Mouse (Mus musculus) limb, embryonic 14.5 days (tissue): ENCODE data around the gene Stk17b. TPM values are rescaled to one million over a fixed set of nuclear protein-coding genes. Genes with fewer than 3 reads are reported as not detected.

Experiments
- ATAC-seq: fragments of 200-750 bp; cut with Nextera tagmentation; 2 replicates; pipeline ENCODE4 v1.8.0; 2017; ENCODE audit warnings: low read depth, moderate number of reproducible peaks, moderate TSS enrichment; ENCODE audit not compliant: low FRiP score
- DNase-seq: peaks from one replicate; pipeline ENCODE4 v3.0.0-alpha.2; 2015; ENCODE audit warnings: low spot score
- H3K27ac ChIP-seq: fragments of 300-500 bp; sonication (generic); replicated peaks from 2 replicates; pipeline ENCODE4 v1.5.1; 2014; ENCODE audit warnings: low read depth, mild to moderate bottlenecking, low read length, moderate library complexity, mixed read lengths
- H3K27me3 ChIP-seq: fragments of 300-500 bp; sonication (generic); 2 replicates; pipeline ENCODE4 v1.6.1; 2014; ENCODE audit warnings: low read length, mixed read lengths; ENCODE audit not compliant: control insufficient read depth, insufficient read depth
- H3K36me3 ChIP-seq: fragments of 300-500 bp; sonication (generic); 2 replicates; pipeline ENCODE4 v1.6.1; 2014; ENCODE audit warnings: mild to moderate bottlenecking, low read length, moderate library complexity, mixed read lengths; ENCODE audit not compliant: control insufficient read depth, insufficient read depth
- H3K4me1 ChIP-seq: fragments of 300-500 bp; sonication (generic); 2 replicates; pipeline ENCODE4 v1.6.1; 2014; ENCODE audit warnings: antibody characterized with exemption, low read length, mixed read lengths; ENCODE audit not compliant: control insufficient read depth, insufficient read depth
- H3K4me2 ChIP-seq: fragments of 300-500 bp; sonication (generic); replicated peaks from 2 replicates; pipeline ENCODE4 v1.6.1; 2014; ENCODE audit warnings: low read depth, mild to moderate bottlenecking, low read length, moderate library complexity; ENCODE audit not compliant: severe bottlenecking
- H3K4me3 ChIP-seq: fragments of 300-500 bp; sonication (generic); replicated peaks from 2 replicates; pipeline ENCODE4 v1.5.1; 2014; ENCODE audit warnings: low read length
- H3K9ac ChIP-seq: fragments of 300-500 bp; sonication (generic); 2 replicates; pipeline ENCODE4 v1.6.1; 2014; ENCODE audit warnings: mild to moderate bottlenecking, low read depth, low read length, moderate library complexity; ENCODE audit not compliant: severe bottlenecking
- H3K9me3 ChIP-seq: fragments of 300-500 bp; sonication (generic); 2 replicates; pipeline ENCODE4 v1.6.1; 2016; ENCODE audit warnings: low read length; ENCODE audit not compliant: control insufficient read depth
- POLR2A ChIP-seq: fragments of 200-500 bp; IDR thresholded peaks from 2 replicates; pipeline ENCODE4 v1.8.0; 2012; ENCODE audit warnings: inconsistent platforms, mild to moderate bottlenecking, moderate library complexity, borderline replicate concordance; ENCODE audit not compliant: insufficient read depth, insufficient read length; ENCODE audit errors: extremely low read depth
- WGBS: fragments of 180-500 bp; shearing (Covaris S2); extraction: QIAGEN DNeasy Blood & Tissue Kit; methylation state at CpG from one replicate; pipeline ENCODE4 v1.1.7; 2014; 5-methylcytosine and 5-hydroxymethylcytosine counted together
- polyA plus RNA-seq, 2 experiments: library from polyadenylated mRNA; depleted of rRNA in 1 of 2; stranded (reverse) in 1 of 2; unstranded in 1 of 2; fragments of >200 nt; fragmentation: Nextera tagmentation in 1 of 2; extraction: Ambion mirVana in 1 of 2; gene quantifications; 2 replicates each; pipeline versions ENCODE4 v1.2.1 to v1.2.3; 2012 to 2014

The Stk17b gene
- polyA plus RNA-seq (2012; rRNA removed) (6.2 and 6.4 TPM in 2 replicates), polyA plus RNA-seq (2014; fragmentation: Nextera tagmentation; extraction: Ambion mirVana) (14.7 and 15.0 TPM in 2 replicates)

- H3K4me3 ChIP-seq: peak within 1 kb of the TSS; percentile 89
- 2% methylated on average over 45 of the region's 81 CpGs for WGBS
- no peaks in the 10 kb centered on the region for H3K27me3 ChIP-seq
- no peaks in the 10 kb centered on the region; the same call in 1 of the 2 replicates for H3K4me1 ChIP-seq
- no peaks in the 10 kb centered on the region for H3K9me3 ChIP-seq
- H3K4me2 ChIP-seq: peak within 1 kb of the TSS; percentile 68
- DNase-seq (peak; percentile 91), ATAC-seq (peak; percentile 98)
- TF ChIP-seq POLR2A: peak; percentile 32; the same call in 1 of the 2 replicates
- no peaks in the 10 kb centered on the region for H3K36me3 ChIP-seq
- H3K27ac ChIP-seq: peak within 1 kb of the TSS; percentile 71
- peak within 1 kb of the TSS; percentile 81 for H3K9ac ChIP-seq
These were observed at the start of gene Stk17b for GRCm38 (mm10) chr1:53784721-53785418. Stk17b (minus strand) TSS chr1:53785224.

DNA sequence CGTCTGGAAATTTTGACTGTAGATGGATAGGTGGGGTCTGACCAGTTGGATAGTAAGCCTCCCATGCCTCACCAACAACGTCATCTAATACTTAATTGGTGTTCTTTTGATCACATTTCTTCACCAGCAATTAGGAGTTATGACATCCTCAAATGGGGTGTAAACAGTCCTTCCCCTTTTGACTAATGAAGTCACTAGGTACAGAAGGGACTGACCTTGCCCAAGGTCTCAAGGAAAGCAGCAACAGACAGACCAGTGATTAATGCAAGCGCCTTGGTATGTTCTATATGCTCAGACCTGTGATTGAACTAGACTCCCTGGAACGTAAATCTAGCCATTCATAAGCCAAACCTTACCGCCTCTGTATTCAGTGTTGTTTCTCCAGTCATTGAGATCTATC, 45.3 kb upstream of the Stk17b start:
- H3K36me3 ChIP-seq: no peaks in the 10 kb centered on the region
- no peaks in the 10 kb centered on the region for H3K9me3 ChIP-seq
- no peak overlapping the region for H3K27ac ChIP-seq
- DNase-seq (no peak), ATAC-seq (no peak)
- no peak for TF ChIP-seq POLR2A
- WGBS: 78% methylated on average over 5 of the region's 5 CpGs
- no peak overlapping the region for H3K9ac ChIP-seq
- no peaks in the 10 kb centered on the region for H3K27me3 ChIP-seq
- no peak overlapping the region for H3K4me3 ChIP-seq
- H3K4me1 ChIP-seq: no peaks in the 10 kb centered on the region
- no peak overlapping the region for H3K4me2 ChIP-seq

GRCm38 (mm10) chr1:53829089-53829488, 44.1 kb upstream of the Stk17b start:
- H3K4me3 ChIP-seq: no peak overlapping the region
- H3K27me3 ChIP-seq: no peaks in the 10 kb centered on the region
- no peak for DNase-seq
- no peaks in the 10 kb centered on the region for H3K9me3 ChIP-seq
- H3K4me1 ChIP-seq: no peaks in the 10 kb centered on the region; the same call in 1 of the 2 replicates
- no peak for TF ChIP-seq POLR2A
- no peak overlapping the region for H3K9ac ChIP-seq
- H3K27ac ChIP-seq: no peak overlapping the region
- ATAC-seq: no peak
- 76% methylated on average over 9 of the region's 9 CpGs for WGBS
- H3K36me3 ChIP-seq: no peaks in the 10 kb centered on the region
- no peak overlapping the region for H3K4me2 ChIP-seq

- WGBS: 90% methylated on average over 9 of the region's 9 CpGs
- no peak overlapping the region for H3K4me2 ChIP-seq
- H3K27me3 ChIP-seq: no peaks in the 10 kb centered on the region
- H3K4me3 ChIP-seq: no peak overlapping the region
- DNase-seq: no peak
- no peak overlapping the region for H3K9ac ChIP-seq
- no peak for ATAC-seq
- H3K4me1 ChIP-seq: peaks cover 6% of the 10 kb centered on the region; the same call in 1 of the 2 replicates
- H3K27ac ChIP-seq: no peak overlapping the region
- H3K9me3 ChIP-seq: no peaks in the 10 kb centered on the region
- TF ChIP-seq POLR2A: no peak
- H3K36me3 ChIP-seq: no peaks in the 10 kb centered on the region
These were observed 39.7 kb upstream of the Stk17b start for GRCm38 (mm10) chr1:53824446-53825337.
